Mouse (Mus musculus): ENCODE data around the gene Dot1l. TPM values are rescaled to one million over a fixed set of nuclear protein-coding genes. Genes with fewer than 3 reads are reported as not detected.
A peak's percentile ranks its signal among the peaks of the same experiment; 100 is the strongest.

Dot1l gene
- total RNA-seq (2021): 10 to 100 TPM; 19.9 to 23.1 TPM
- long read RNA-seq, experiment 1, full-length matches to known transcripts: 2 of 23 reads
- long read RNA-seq, experiment 1, partial matches to known transcripts: 16 of 23 reads
- long read RNA-seq, experiment 1, other reads (novel, unspliced or antisense): 5 of 23 reads
- long read RNA-seq, experiment 2, full-length matches to known transcripts: 1 of 19 reads
- long read RNA-seq, experiment 2, partial matches to known transcripts: 14 of 19 reads
- long read RNA-seq, experiment 2, other reads (novel, unspliced or antisense): 4 of 19 reads

DNA sequence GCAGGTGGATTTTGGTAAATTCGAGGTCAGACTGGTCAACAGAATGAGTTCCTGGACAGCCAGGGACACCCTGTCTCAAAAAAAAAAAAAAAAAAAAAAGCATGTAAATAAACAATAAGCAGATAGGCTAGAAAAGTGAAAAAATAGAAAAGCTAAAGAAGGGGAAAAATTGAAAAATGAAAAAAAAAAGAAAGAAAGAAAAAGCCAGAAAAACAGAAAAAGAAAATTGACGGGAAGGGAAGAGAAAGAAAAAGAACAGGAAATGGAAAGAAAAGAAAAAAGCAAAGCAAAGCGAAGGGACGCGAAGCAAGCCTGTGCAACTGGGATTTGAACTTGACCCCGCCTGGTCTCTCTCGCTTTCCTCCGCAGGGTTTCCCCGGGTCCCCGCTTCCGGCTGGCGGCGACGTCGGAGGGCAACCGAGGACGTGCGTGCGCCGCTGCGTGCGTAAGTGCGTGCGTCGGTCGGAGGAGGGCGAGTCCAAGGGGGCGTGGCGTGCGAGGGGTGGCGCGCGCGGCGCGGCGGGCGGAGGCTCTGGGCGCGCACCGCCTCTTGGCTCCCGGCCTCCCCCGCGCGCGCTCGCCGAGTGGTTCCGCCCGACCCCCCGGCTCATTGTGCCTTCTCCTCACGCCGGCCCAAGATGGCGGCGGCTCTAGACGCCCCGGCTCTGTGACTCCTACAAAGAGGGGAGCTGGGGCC is at the start of gene Dot1l:
TSS of gene Dot1l (plus strand) at position 613 of the 697 bp plus-strand sequence.
- no peak for TF ChIP-seq CTCF (IDR thresholded peaks at IDR 0.05)
- Histone ChIP-seq H3K4me3 (peak within 1 kb of the TSS; percentile 92), H3K27ac (peak within 1 kb of the TSS; percentile 98)
- peak; percentile 100 for DNase-seq
- intact Hi-C loops (cut with DNase I): no loop called here

DNA sequence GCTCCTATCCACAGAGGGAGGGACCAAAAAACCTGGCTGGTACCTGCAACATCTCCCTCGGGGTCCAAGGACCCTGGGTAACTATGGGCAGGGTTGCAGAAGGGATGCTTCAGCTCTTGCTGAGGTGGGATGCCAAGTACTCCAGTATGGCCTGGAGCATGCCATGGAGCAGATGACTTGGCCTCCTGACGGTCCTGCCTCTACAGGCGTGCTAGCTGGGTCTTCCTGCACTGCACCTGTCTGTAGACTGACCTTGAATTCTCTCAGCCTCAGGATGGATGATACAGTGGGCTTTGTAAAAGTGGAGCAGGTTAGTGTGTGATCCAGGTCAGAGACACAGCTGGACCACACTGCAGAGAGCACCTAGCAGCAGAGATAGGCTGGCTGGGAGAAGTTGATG is 49.5 kb upstream of the Dot1l start:
- no peak overlapping the region for H3K4me3 ChIP-seq
- no peak overlapping the region for H3K27ac ChIP-seq
- no peak for DNase-seq
- intact Hi-C loops (cut with DNase I): loop anchor here (10.0 kb wide), 1 partner anchor 301 kb away; the partner anchor contains the start of gene Uqcr11
- no peak for TF ChIP-seq CTCF (IDR thresholded peaks at IDR 0.05)

DNA sequence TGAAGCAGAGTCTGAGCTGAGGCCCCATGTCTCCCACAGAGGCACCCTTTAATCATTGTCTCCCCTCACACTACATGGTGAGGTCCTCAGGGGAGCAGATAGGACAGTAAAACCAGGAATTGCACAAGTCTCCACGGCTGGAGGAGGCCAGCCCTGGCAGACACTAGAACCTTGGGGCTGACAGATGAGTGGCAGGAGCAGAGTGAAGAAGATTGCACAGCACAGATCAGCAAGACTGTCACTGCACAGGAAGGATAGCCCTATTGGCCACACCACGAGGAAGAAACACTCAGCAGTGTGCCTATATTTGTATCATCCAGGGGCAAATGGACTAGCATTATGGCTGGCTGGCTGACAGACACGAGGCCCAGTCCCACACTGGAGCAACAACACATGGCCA is 44.2 kb upstream of the Dot1l start:
- no peak overlapping the region for H3K27ac ChIP-seq
- H3K4me3 ChIP-seq: no peak overlapping the region
- intact Hi-C loops (cut with DNase I): no loop called here
- no peak for TF ChIP-seq CTCF (IDR thresholded peaks at IDR 0.05)
- no peak for DNase-seq

DNA sequence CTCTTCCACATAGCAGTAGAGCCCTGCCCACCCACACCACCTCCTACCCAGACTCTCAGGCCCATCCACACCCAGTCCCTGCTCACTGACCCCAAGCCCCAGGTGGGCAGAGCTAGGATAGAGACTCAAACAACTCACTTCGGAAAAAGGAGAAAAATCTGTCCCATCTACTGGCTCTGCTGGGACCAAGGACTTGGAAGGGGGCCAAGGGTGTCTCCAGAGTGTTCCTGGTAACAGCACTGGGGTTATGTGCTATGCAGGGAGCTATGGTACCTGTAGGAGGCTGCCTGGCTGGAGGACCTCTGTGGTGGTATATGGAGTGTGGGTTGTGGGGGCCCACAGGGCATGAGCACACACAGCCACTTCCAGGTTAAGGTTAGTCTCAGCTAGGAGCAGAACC is 37.7 kb upstream of the Dot1l start:
- DNase-seq: no peak
- Histone ChIP-seq H3K27ac (no peak overlapping the region), H3K4me3 (no peak overlapping the region)
- intact Hi-C loops (cut with DNase I): no loop called here
- no peak for TF ChIP-seq CTCF (IDR thresholded peaks at IDR 0.05)

DNA sequence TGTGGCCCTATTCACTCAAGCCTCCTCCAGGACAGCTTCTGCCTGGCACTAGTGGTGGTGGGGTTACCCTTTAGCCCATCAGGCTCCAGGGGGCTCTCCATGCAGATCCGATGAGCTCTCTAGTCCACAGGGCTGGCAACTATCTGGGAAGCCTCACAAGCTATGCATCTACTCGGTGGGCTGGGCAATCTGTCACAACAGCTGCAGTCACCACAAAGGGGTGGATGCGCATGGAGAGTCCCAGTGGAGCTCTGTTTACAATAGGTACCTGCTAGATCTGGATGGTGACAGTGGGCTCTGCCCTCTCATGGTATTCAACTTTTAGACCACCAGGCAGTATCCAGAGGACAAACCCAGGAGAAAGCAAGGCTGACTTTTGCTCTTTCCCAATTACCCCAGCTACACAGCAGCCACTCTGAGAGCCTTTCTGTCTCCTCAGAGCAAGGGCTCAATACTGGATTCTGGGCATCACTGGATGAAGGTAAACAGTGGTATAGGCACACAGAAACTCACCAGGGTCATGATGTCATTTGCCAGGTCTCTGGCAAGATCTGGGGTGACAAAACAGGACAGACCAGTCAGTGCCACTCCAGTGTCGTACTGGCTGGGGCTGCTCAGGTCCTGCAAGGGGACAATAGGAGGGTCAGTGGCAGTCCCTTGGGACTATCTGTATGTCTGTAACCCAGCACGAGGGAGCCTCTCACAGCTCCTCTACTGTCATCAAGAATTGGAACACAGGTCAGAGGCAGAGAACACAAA is 27.5 kb upstream of the Dot1l start:
- H3K4me3 ChIP-seq: no peak overlapping the region
- intact Hi-C loops (cut with DNase I): no loop called here
- TF ChIP-seq CTCF (IDR thresholded peaks at IDR 0.05): no peak
- no peak for DNase-seq
- H3K27ac ChIP-seq: no peak overlapping the region

DNA sequence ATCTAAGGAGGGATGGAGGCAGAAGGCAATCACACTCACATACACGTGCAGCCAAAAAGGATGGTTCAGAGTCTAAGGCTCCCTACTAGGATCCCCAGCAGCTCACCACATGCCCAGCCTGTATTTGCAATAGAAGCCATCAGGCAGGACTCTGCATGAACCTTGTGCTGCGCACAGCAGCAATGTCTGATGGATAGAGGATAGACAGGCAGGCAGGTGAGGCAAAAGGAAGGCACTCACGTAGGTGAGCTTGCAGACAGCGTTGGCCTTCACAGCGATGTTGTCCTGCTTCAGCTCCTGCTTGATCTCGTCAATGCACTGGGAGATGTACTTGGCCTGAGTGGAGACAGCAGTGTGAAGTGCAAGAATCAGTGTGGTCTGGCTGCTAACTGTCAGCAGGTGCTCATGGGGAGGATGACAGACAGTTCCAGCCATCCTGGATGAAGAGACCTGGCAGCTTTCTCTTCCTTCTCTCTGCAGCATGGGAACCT is 22.4 kb upstream of the Dot1l start:
- Histone ChIP-seq H3K4me3 (no peak overlapping the region), H3K27ac (peak overlapping the region; percentile 24; the same call in 1 of the 2 replicates)
- peak; percentile 49 for DNase-seq
- intact Hi-C loops (cut with DNase I): no loop called here
- TF ChIP-seq CTCF (IDR thresholded peaks at IDR 0.05): no peak

DNA sequence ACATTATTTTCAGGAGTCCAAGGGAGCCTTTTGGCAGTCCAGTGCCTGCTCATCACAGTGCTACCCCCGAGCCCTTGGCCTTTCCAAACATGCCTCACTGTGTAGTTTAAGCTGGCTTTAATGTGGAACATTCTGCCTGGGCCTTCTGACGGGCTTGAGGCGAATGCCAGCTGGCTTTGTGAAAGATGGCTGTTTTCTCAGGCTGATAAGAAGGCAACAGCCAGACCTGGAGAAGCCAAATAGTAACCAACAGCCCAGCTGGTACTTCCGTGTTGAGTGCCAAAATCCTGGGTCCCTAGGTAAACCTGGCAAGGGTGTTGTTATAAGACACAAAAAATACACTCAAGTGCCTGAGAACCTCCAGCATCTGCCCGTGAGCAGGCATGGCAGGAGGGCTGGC is 18.3 kb upstream of the Dot1l start:
- DNase-seq: no peak
- no peak for TF ChIP-seq CTCF (IDR thresholded peaks at IDR 0.05)
- H3K27ac ChIP-seq: peak overlapping the region; percentile 28
- intact Hi-C loops (cut with DNase I): no loop called here
- no peak overlapping the region for H3K4me3 ChIP-seq

DNA sequence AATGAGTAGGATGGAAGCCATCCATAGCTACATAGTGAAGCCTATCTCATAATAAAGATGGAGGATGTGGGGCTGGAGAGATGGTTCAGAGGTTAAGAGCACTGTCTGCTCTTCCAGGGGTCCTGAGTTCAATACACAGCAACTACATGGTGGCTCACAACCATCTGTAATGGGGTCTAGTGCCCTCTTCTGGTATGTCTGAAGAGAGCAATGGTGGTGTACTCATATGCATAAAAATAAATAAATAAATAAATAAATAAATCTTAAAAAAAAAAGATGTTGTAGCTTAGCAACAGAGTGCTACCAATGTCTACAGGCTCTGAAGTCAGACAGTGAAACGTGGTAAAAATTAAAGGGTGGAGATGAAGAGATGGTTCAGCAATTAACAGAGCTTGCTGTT is 16.3 kb upstream of the Dot1l start:
- H3K4me3 ChIP-seq: no peak overlapping the region
- DNase-seq: no peak
- TF ChIP-seq CTCF (IDR thresholded peaks at IDR 0.05): peak; percentile 37; the same call in 1 of the 2 replicates
- intact Hi-C loops (cut with DNase I): no loop called here
- H3K27ac ChIP-seq: no peak overlapping the region

DNA sequence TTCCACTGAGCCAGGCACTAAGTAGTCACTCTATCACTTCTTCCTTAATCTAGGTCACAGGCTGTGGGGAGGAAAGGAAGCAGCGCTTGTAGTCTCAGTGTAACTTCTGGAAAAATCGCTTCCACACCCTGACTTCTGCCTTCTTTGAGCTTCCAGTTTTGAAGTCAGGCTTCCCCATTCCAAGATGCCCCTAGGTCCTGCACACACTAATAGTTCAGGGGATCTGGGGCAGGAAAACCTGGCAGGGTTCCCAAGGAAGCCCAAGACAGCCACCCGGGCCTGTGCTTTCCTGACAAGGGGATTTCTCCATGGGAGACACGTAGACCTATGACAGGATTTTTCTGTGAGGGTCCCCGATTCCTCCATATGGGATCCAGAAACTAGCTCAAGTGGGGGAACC is 13.9 kb upstream of the Dot1l start:
- no peak for TF ChIP-seq CTCF (IDR thresholded peaks at IDR 0.05)
- peak overlapping the region; percentile 96 for H3K27ac ChIP-seq
- intact Hi-C loops (cut with DNase I): no loop called here
- H3K4me3 ChIP-seq: peak overlapping the region; percentile 80
- DNase-seq: no peak

DNA sequence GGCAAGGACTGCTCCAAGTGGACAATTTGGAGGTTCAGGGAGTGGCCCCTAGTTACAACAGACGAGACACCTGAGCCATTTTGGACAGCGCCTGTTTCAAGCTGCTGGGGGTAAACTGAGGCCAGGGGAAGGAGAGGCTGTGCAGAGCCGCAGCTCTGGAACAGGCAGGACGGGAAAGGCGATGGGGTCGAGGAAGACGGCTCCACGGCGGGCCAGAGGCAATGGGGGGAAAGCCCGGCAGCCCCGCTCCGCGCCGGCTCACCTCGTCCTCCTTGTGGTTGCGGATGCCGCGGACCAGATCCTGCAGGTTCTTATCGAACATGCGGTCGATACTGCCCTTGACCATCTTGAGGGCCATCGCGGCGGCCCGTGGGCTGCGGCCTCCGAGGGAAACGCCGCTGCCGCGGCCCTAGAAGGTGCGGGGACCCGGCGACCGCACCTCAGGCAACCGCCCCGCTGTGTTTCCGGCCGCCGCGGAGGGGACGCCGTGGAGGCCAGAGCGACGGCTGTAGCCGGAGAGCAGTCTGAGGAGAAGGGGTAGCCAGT is 13.3 kb upstream of the Dot1l start:
- Histone ChIP-seq H3K27ac (peak overlapping the region; percentile 96), H3K4me3 (peak overlapping the region; percentile 80)
- DNase-seq: no peak
- TF ChIP-seq CTCF (IDR thresholded peaks at IDR 0.05): no peak
- intact Hi-C loops (cut with DNase I): no loop called here

DNA sequence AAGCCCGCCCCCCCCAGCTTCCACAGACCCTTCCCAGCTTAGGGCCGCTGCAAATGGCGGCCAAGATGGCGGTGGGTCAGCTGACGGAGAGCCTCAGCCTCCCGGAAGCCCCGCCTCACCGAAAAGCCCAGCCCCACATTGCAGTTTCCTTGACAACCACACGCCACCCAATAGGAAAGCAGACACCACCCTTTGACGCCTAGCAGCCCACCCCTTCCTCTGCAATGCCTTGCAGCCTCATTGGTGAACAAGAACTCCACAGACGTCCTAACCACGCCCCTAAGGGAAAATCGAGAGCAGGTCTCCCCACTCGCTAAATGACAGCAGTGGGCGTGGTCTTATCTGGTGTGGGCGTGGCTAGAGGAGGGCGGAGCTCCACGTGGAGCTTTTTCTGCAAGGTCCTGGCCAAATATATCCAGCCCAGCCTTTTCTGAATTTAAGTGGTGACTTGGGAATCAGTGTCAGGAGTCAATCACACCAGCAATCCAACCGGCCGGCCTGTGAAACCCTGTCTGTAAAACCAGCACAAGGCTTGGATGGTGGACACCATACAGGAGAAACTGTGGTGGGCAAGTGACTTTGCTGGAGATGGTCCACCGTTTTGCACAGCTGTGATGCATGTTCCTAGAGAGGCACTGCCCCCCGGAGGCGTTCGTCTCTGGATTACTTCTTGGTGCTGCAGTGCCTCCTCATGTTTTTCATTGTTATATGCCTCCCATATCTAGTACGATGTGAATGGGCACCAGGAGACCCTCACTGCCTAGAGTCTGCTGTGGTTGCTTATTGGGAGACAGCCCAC is 12.6 kb upstream of the Dot1l start, which contains the start of gene Ap3d1:
TSS of gene Ap3d1 (minus strand) at position 85 of the 799 bp plus-strand sequence.
- peak within 1 kb of the TSS; percentile 80 for H3K4me3 ChIP-seq
- peak within 1 kb of the TSS; percentile 96 for H3K27ac ChIP-seq
- DNase-seq: peak; percentile 98
- TF ChIP-seq CTCF (IDR thresholded peaks at IDR 0.05): no peak
- intact Hi-C loops (cut with DNase I): no loop called here

DNA sequence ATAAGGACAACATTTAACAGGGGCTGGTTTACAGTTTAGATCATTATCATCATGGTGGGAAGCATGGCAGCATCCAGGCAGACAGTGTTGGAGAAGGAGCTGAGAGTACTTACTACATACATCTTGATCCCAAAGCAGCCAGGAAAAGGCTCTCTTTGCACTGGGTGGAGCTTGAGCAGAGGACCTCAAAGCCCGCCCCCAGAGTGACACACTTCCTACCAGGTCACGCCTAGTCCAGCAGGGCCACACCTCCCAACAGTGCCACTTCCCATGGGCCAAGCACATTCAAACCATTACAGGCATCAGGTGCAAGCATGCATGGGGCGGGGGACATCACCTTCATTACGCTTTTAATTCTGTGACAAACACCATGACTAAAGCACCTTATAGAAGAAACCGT is 10.7 kb upstream of the Dot1l start:
- peak; percentile 66 for DNase-seq
- H3K27ac ChIP-seq: peak overlapping the region; percentile 16; the same call in 1 of the 2 replicates
- no peak for TF ChIP-seq CTCF (IDR thresholded peaks at IDR 0.05)
- no peak overlapping the region for H3K4me3 ChIP-seq
- intact Hi-C loops (cut with DNase I): no loop called here
